Mouse (Mus musculus) erythroblast, embryonic 14.5 days (primary cell): Measurements from ENCODE around the gene Ube2s.

Experiments used
- GATA1 ChIP-seq: IDR thresholded peaks from 2 replicates; pipeline ENCODE4 v1.6.1; 2012; ENCODE audit warnings: low read length, inconsistent platforms, mixed read lengths
- TAL1 ChIP-seq: IDR thresholded peaks from 3 replicates; pipeline ENCODE4 v1.6.1; 2012; ENCODE audit warnings: low read length, inconsistent platforms, mixed read lengths

- TF ChIP-seq GATA1 = no peak
- no peak for TF ChIP-seq TAL1
Measured at GRCm38 (mm10) chr7:4776131-4776530, 36.3 kb downstream of the Ube2s start.
